Mouse (Mus musculus) kidney, adult 2 months (tissue): ENCODE data around the gene Tigit.

ENCODE experiments used
- CTCF ChIP-seq: fragments of 200-500 bp; conservative IDR thresholded peaks from 2 replicates; pipeline ENCODE4 v1.5.1; 2011; ENCODE audit warnings: low read depth, mild to moderate bottlenecking, control low read depth, low read length, moderate library complexity, mixed read lengths; ENCODE audit not compliant: insufficient read depth, insufficient read length
- POLR2A ChIP-seq: fragments of 200-500 bp; IDR thresholded peaks from one replicate; pipeline ENCODE4 v1.6.1; 2011; ENCODE audit warnings: low read depth, low read length, control low read depth

DNA sequence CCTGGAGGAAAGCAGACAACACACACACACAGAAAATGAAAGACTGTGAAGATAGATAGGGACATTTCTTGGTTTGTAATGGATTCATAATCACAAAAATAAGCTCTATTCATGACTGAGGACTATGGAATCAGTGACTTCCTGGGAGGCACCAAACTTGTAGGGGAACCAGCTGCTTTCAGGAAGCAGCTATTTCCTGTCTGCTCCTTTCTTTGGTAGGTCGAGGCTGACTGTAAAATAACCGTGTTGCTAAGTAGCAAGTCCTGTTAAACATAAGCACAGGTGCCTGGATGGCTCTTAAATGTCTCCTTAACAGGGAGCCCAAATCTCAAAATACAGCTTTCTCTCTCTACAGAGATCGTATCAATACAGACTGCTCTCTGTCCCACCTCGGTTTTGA is 39.1 kb downstream of the Tigit start:
- TF ChIP-seq CTCF: no peak
- no peak for TF ChIP-seq POLR2A
